Mouse (Mus musculus): ENCODE data around the gene Gm19684. TPM values are rescaled to one million over a fixed set of nuclear protein-coding genes. Genes with fewer than 3 reads are reported as not detected.
"Not testable (repeated sequence)": the region's sequence is repeated elsewhere in the genome, so short reads cannot be mapped to it uniquely, and the experiment has no call there.

The Gm19684 gene
- polyA plus RNA-seq, 1 experiment from 2014 or later: not detected

- Histone ChIP-seq H3K36me3 (no peaks in the 10 kb centered on the region), H3K27ac (no peak overlapping the region), H3K4me3 (peak overlapping the region; percentile 22), H3K9ac (no peak overlapping the region), H3K4me1 (no peaks in the 10 kb centered on the region), H3K27me3 (peaks cover 82% of the 10 kb centered on the region), H3K9me3 (no peaks in the 10 kb centered on the region), H3K4me2 (replicated peaks) (peak overlapping the region; percentile 35)
- WGBS: 2% methylated on average over 50 of the region's 51 CpGs
- no peak for ATAC-seq (ENCODE audit: insufficient number of reproducible peaks, insufficient read depth, low FRiP score, low TSS enrichment)
These were observed 46.0 kb downstream of the Gm19684 start for GRCm38 (mm10) chr17:36167306-36168038.

GRCm38 (mm10) chr17:36168039-36168652 lies 46.7 kb downstream of the Gm19684 start, which contains the start of gene Gm8909:
Gene Gm8909 (minus strand): TSS chr17:36168537.
- peaks cover 76% of the 10 kb centered on the region for H3K27me3 ChIP-seq
- no peaks in the 10 kb centered on the region for H3K9me3 ChIP-seq
- WGBS: 2% methylated on average over 50 of the region's 63 CpGs
- H3K4me1 ChIP-seq: no peaks in the 10 kb centered on the region
- ATAC-seq (ENCODE audit: insufficient number of reproducible peaks, insufficient read depth, low FRiP score, low TSS enrichment): no peak
- peak within 1 kb of the TSS; percentile 35 for H3K4me2 ChIP-seq (replicated peaks)
- no peaks in the 10 kb centered on the region for H3K36me3 ChIP-seq
- no peak within 1 kb of the TSS for H3K27ac ChIP-seq
- H3K4me3 ChIP-seq: peak within 1 kb of the TSS; percentile 22
- no peak within 1 kb of the TSS for H3K9ac ChIP-seq

- ATAC-seq (ENCODE audit: insufficient number of reproducible peaks, insufficient read depth, low FRiP score, low TSS enrichment); H3K4me1 ChIP-seq; H3K9ac ChIP-seq; H3K4me2 ChIP-seq (replicated peaks); H3K36me3 ChIP-seq; H3K4me3 ChIP-seq; H3K9me3 ChIP-seq; H3K27ac ChIP-seq: not testable (repeated sequence)
- peaks cover 67% of the 10 kb centered on the region for H3K27me3 ChIP-seq
- 43% methylated on average over 1 of the region's 1 CpGs for WGBS
These were observed 47.6 kb downstream of the Gm19684 start for GRCm38 (mm10) chr17:36169094-36169493.

GRCm38 (mm10) chr17:36169753-36170152 lies 48.3 kb downstream of the Gm19684 start:
- H3K27me3 ChIP-seq: peaks cover 60% of the 10 kb centered on the region

GRCm38 (mm10) chr17:36170287-36170814 lies 48.9 kb downstream of the Gm19684 start:
- Histone ChIP-seq H3K4me1 (no peaks in the 10 kb centered on the region), H3K27ac (no peak overlapping the region), H3K9me3 (no peaks in the 10 kb centered on the region), H3K4me3 (no peak overlapping the region), H3K36me3 (no peaks in the 10 kb centered on the region), H3K4me2 (replicated peaks) (no peak overlapping the region), H3K27me3 (peaks cover 54% of the 10 kb centered on the region), H3K9ac (no peak overlapping the region)
- WGBS: 41% methylated on average over 1 of the region's 1 CpGs
- ATAC-seq (ENCODE audit: insufficient number of reproducible peaks, insufficient read depth, low FRiP score, low TSS enrichment): no peak

More at GRCm38 (mm10) chr17:36169753-36170152, 48.3 kb downstream of the Gm19684 start:
- Histone ChIP-seq H3K4me3 (no peak overlapping the region), H3K9me3 (no peaks in the 10 kb centered on the region), H3K4me2 (replicated peaks) (no peak overlapping the region), H3K4me1 (no peaks in the 10 kb centered on the region), H3K36me3 (no peaks in the 10 kb centered on the region), H3K9ac (no peak overlapping the region), H3K27ac (no peak overlapping the region)
- ATAC-seq (ENCODE audit: insufficient number of reproducible peaks, insufficient read depth, low FRiP score, low TSS enrichment): no peak

- H3K4me1 ChIP-seq; H3K4me2 ChIP-seq (replicated peaks); H3K4me3 ChIP-seq; H3K9ac ChIP-seq; H3K9me3 ChIP-seq; H3K27ac ChIP-seq; ATAC-seq (ENCODE audit: insufficient number of reproducible peaks, insufficient read depth, low FRiP score, low TSS enrichment); H3K36me3 ChIP-seq: not testable (repeated sequence)
- H3K27me3 ChIP-seq: peaks cover 21% of the 10 kb centered on the region
- no CpG with 5 or more reads among the region's 2 CpGs for WGBS
These were observed 54.7 kb downstream of the Gm19684 start for GRCm38 (mm10) chr17:36176132-36176531.

GRCm38 (mm10) chr17:36178938-36179337 lies 57.5 kb downstream of the Gm19684 start:
- Histone ChIP-seq H3K4me3 (peak overlapping the region; percentile 37), H3K27me3 (peaks cover 33% of the 10 kb centered on the region), H3K9ac (peak overlapping the region; percentile 47; the same call in 1 of the 2 replicates), H3K4me2 (replicated peaks) (peak overlapping the region; percentile 66)
- ATAC-seq (ENCODE audit: insufficient number of reproducible peaks, insufficient read depth, low FRiP score, low TSS enrichment); H3K9me3 ChIP-seq; H3K4me1 ChIP-seq; H3K27ac ChIP-seq; H3K36me3 ChIP-seq: not testable (repeated sequence)
- under 1% methylated on average over 40 of the region's 40 CpGs for WGBS

Other genes starting within 250 kb of the Gm19684 start
- 47.8 and 52.8 TPM in 2 replicates for gene Dhx16, start 241.9 kb upstream of the Gm19684 start, polyA plus RNA-seq (2016; fragmentation: Nextera tagmentation; extraction: Ambion mirVana)
- gene 2310061I04Rik, start 224.2 kb upstream of the Gm19684 start, polyA plus RNA-seq (2016; fragmentation: Nextera tagmentation; extraction: Ambion mirVana): 24.0 and 24.3 TPM in 2 replicates
- 165 and 172 TPM in 2 replicates for gene Atat1, start 211.6 kb upstream of the Gm19684 start, polyA plus RNA-seq (2016; fragmentation: Nextera tagmentation; extraction: Ambion mirVana)
- gene Mrps18b, start 205.3 kb upstream of the Gm19684 start, polyA plus RNA-seq (2016; fragmentation: Nextera tagmentation; extraction: Ambion mirVana): 65.6 TPM in 2 replicates
- 50.1 and 51.9 TPM in 2 replicates for gene Ppp1r10, start 205.2 kb upstream of the Gm19684 start, polyA plus RNA-seq (2016; fragmentation: Nextera tagmentation; extraction: Ambion mirVana)
- gene Abcf1, start 151.9 kb upstream of the Gm19684 start, polyA plus RNA-seq (2016; fragmentation: Nextera tagmentation; extraction: Ambion mirVana): 91.2 and 113 TPM in 2 replicates
- gene Gnl1, start 141.8 kb upstream of the Gm19684 start, polyA plus RNA-seq (2016; fragmentation: Nextera tagmentation; extraction: Ambion mirVana): 69.9 and 71.5 TPM in 2 replicates
- gene Prr3, start 141.4 kb upstream of the Gm19684 start, polyA plus RNA-seq (2016; fragmentation: Nextera tagmentation; extraction: Ambion mirVana): 42.9 and 51.4 TPM in 2 replicates
- gene H2-T24, start 101.1 kb upstream of the Gm19684 start, polyA plus RNA-seq (2016; fragmentation: Nextera tagmentation; extraction: Ambion mirVana): 3.7 and 5.5 TPM in 2 replicates
- gene H2-T23, start 88.8 kb upstream of the Gm19684 start, polyA plus RNA-seq (2016; fragmentation: Nextera tagmentation; extraction: Ambion mirVana): 10.2 and 12.1 TPM in 2 replicates
- 16.3 and 17.2 TPM in 2 replicates for gene H2-T22, start 78.9 kb upstream of the Gm19684 start, polyA plus RNA-seq (2016; fragmentation: Nextera tagmentation; extraction: Ambion mirVana)
- gene Gm6034, start 78.7 kb upstream of the Gm19684 start, polyA plus RNA-seq (2016; fragmentation: Nextera tagmentation; extraction: Ambion mirVana): not detected in 2 replicates
- not detected in 2 replicates for gene Gm11127, start 63.3 kb upstream of the Gm19684 start, polyA plus RNA-seq (2016; fragmentation: Nextera tagmentation; extraction: Ambion mirVana)
- not detected in 2 replicates for gene Gm7030, start 7.7 kb downstream of the Gm19684 start, polyA plus RNA-seq (2016; fragmentation: Nextera tagmentation; extraction: Ambion mirVana)
- gene Gm8909, start 46.9 kb downstream of the Gm19684 start, polyA plus RNA-seq (2016; fragmentation: Nextera tagmentation; extraction: Ambion mirVana): not detected in 2 replicates
- gene H2-T3, start 68.6 kb downstream of the Gm19684 start, polyA plus RNA-seq (2016; fragmentation: Nextera tagmentation; extraction: Ambion mirVana): not detected in 2 replicates
- gene Rpp21, start 136.4 kb downstream of the Gm19684 start, polyA plus RNA-seq (2016; fragmentation: Nextera tagmentation; extraction: Ambion mirVana): 98.2 and 106 TPM in 2 replicates
- 25.2 and 27.2 TPM in 2 replicates for gene Trim39, start 150.6 kb downstream of the Gm19684 start, polyA plus RNA-seq (2016; fragmentation: Nextera tagmentation; extraction: Ambion mirVana)
- 0.20 TPM in 1 of 2 replicates, not detected in the other for gene H2-M10.2, start 164.8 kb downstream of the Gm19684 start, polyA plus RNA-seq (2016; fragmentation: Nextera tagmentation; extraction: Ambion mirVana)
- not detected in 2 replicates for gene H2-M10.1, start 204.5 kb downstream of the Gm19684 start, polyA plus RNA-seq (2016; fragmentation: Nextera tagmentation; extraction: Ambion mirVana)
- not detected in 2 replicates for gene H2-M10.3, start 246.7 kb downstream of the Gm19684 start, polyA plus RNA-seq (2016; fragmentation: Nextera tagmentation; extraction: Ambion mirVana)